Mouse (Mus musculus) adrenal gland, adult 8-10 months (tissue): ENCODE data around the gene Tmeff2. TPM values are rescaled to one million over a fixed set of nuclear protein-coding genes. Genes with fewer than 3 reads are reported as not detected.

Experiments used
- DNase-seq: peaks from one replicate; pipeline ENCODE4 v3.0.0; 2022
- total RNA-seq, 4 experiments: library from RNA; stranded (reverse); gene quantifications; 2 replicates each; pipeline ENCODE4 v1.2.4; 2022

Tmeff2 gene
- total RNA-seq, 4 experiments from 2014 or later, result 7.5 to 14.6 (median 9.0) TPM

DNA sequence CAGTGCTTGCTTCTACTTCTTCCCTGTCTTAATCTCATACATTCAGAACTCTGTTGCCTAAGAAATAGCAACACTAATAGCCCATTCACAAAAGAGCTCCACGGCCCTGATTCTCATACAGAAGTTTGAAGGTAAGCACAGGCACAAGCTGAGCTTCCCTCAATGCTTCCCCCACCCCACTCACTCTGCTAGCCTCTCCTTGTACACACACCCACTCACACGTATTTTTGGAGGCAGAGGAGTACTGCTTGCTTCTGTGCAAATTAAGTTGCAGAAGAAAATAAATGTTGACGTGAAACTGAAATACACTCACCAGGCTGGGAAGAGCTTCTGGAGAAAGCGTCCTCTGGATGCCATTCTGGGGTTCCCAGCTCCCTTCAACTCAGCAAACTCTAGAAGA lies 80.1 kb downstream of the Tmeff2 start:
- DNase-seq, result no peak

DNA sequence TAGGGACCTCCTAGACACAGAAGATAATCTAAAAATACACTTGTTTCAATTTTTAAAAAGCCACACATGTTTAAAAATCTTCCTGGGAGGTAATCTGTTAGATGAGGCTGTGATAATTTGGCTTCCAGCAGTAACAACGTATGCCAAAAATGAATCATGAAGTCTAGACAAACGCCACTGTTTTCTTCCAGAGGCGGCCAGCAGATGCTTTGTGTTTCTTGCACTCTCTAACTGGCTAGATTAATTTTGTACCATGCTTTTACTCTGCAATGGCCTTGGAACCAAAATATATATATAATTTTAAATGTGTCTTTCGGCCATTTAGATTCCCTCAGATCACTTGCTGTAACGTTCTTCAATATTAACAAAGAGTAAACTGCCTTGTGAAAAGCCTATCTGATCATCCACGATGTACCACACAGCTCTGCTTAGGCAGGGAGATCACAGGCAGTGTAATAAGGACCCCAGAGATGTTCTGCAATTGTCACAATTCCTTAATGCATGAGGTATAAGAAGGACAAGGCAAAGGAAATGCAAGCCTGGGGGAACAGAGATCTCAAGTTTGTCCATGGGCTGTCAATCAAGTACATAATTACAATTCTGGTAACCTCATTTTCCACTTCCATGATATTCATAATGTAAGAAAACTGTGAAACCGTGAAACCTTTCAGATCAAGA lies 80.8 kb downstream of the Tmeff2 start:
- DNase-seq, result no peak

DNA sequence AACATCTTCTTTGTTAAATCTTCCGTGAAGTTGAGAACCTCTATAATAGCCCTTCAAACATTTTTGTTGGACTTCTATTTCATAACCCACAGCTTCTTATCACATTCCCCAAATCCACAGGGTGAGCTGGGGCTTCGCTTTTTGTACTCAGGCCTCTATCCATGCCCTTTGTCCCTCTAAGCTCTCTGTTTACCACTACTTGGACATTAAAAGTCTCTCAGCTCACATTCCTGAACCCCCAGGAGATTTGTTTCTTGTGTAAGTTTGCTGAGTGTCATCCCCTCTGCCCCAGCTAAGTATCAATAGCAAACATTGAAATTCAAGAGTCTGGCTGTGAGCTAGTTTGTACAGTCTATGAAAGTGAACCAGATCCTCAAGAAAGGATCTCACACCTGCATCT lies 90.2 kb downstream of the Tmeff2 start:
- DNase-seq, result no peak

DNA sequence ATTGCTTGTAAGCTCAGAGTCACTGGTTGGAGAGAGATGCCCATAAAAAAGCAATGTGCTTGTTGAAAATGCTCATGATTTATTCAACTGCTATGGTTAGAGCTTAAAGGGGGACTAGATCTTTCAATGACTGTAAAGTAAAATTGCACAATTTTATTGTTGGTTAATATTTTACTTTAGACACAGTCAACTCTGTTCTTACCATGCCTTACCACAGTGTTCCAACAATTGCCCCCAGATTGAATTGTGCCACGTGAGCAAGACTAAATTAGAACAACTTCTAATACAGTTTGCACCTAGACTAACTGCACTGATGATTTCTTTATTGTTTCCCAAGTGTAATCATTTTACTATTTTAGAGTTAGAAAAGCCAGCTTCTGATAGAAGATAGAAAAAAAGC lies 94.1 kb downstream of the Tmeff2 start:
- no peak for DNase-seq

DNA sequence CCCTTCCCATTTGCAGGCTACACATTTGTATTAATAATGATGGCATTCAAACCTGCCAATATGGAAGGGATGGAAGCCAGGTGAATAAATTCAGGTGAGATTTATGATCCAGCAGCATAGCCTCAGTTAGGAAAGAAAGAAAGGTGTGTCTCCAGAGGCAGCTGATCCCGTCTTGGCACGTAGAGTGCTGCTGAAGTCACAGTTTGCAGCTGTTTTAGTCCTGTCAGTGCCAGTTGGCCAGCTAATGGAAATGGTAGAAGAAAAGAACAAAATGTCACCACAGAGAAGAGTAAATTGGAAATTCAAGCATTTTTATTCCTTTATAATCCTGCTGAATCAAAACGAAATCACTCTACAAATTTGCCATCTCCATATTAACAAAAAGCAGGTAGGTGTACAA lies 99.3 kb downstream of the Tmeff2 start:
- DNase-seq, result no peak

DNA sequence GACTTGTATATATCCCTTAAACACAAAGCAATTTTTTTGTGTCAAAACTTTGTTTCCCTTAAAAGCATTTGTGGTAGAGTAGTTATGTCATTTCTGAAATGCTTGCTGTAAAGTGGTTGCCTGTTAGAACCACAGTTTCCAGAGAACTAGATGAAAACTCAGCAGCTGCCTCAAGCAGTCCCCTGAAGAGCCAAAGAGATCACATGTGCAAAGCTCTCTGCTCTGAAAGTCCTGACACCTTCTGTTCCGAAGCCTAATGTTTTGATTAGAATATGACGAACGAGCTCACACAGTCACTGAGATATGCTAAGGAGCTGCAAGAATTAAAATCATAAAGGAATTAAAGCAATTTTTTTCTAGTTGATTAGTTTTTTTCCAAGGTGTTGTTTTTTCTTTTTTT lies 107.9 kb downstream of the Tmeff2 start:
- DNase-seq, result no peak

DNA sequence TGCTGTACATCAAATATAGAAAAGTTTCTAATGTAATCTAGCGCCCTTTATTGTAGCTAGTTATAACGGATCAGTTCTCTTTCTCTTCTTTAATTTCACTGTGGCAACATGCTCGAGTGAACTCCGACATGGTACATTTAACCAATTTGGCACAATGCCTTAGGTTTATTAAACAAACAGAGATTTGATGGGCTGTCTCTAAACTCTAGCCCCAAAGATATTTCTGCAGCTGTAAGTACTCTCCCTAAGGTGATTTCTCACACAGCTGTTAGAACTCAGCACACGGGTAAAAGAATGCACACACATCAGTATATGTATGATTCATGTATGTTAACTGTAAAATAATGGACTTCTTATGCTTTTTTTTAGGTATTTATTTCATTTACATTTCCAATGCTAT lies 139.8 kb downstream of the Tmeff2 start:
- DNase-seq, result no peak

DNA sequence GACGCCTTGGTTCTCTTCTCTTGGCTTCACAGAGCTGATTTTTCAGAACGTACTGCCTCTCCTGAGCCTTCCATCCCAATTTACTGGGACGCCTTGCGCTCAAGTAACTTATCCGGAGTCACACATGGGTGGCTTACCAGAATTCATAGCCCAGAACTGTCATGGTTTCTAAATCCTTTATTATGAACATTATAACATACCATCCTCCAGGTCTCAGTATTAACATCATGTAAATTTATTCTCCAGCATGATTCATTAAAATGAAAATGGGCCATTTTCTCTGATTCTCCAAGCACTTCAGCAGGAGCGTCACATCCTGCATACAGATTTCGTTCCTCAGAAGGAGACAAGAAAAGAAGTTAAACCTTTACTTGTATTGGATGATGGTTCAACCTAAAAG lies 144.4 kb downstream of the Tmeff2 start:
- no peak for DNase-seq

DNA sequence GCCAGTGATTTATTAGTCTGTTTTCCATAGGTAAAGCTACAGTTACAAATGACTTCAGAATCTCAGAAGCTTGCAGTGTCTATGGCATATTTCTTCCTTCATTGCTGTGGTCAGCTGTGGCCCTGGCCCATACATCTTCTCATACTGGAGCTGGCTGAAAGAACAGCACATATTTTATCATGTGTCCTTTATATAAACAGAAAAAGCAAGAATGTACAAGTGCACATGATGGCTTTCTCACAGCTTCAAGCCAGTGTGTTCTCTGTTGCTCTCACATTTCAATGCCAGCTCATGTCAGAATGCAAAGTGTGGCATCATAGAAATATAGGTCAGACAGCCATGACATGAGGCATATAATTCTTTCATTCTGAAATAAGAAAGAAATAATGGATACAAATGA lies 164.1 kb downstream of the Tmeff2 start:
- DNase-seq, result no peak

DNA sequence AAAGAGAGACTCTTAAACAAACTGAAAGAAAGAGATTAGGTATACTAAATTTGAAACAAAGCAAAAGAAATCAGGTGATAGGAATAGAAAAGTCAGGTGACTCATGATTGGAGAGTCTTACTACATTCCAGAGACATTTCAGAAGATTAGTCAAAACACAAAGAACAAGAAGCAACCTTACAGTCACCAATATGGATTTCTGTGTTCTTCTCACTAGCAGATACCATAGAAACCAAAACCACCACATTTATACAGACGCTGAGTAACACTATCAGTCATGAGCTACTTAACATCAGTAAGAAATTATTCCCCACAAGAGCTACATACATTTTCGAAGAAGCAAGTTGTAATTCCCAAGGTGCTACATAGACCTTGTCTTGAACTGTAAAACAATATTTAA lies 165.2 kb downstream of the Tmeff2 start:
- DNase-seq, result no peak

DNA sequence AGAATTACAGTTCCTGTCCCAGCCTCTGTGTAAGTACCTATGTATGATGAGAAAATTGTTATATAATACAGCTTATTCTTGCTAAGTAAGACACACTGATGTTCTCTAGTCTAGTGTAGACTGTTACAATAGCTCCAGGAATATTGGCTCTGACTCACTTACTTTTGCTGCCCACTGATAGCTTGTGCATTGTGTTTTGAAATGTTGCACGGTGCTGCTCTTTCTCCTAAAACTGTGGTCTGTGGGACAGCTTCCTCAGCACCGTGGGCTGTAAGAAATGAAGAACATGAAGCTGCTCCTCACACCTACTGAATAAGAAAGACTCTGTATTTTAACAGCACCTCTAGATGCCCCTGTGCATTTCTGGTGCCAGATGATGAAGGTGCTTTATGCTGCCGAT lies 168.4 kb downstream of the Tmeff2 start:
- DNase-seq, result no peak

DNA sequence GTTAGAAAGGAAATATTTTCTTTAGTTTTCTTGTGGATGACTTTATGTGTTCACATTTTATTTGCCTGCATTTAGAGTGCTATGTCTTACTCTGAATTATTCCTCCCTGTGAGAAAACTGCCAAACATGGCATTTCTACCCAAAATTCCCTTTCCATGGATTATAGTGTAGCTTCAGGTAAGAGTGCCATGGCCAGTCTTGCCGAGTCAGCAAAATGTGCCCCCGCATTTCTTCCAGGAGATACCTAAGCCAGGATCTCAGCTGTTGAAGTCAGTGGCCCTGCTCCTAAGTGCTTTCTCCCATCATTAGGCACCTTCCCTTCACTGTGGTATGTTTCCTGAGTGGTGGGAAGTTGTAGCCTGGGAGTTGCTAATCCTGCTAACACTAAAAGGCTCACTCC lies 168.8 kb downstream of the Tmeff2 start:
- no peak for DNase-seq

DNA sequence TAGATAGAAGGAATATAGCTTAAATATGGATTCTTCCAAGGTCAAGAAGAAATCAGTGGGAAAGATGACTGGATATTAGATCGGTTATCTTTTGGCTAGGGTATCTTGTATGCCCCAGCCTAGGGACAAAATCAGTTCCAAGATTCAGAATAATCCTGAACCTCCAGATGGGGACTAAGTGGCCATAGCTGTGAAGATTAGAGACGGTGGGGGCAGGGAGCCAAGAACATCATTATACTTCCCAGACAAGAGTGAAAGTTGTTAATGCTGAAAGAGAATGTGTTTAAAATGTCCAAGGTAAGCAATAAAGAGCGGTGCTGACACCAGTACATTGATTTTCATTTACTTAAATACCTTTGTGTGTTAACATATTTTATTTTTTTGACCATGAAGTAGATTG lies 173.6 kb downstream of the Tmeff2 start:
- DNase-seq, result no peak

DNA sequence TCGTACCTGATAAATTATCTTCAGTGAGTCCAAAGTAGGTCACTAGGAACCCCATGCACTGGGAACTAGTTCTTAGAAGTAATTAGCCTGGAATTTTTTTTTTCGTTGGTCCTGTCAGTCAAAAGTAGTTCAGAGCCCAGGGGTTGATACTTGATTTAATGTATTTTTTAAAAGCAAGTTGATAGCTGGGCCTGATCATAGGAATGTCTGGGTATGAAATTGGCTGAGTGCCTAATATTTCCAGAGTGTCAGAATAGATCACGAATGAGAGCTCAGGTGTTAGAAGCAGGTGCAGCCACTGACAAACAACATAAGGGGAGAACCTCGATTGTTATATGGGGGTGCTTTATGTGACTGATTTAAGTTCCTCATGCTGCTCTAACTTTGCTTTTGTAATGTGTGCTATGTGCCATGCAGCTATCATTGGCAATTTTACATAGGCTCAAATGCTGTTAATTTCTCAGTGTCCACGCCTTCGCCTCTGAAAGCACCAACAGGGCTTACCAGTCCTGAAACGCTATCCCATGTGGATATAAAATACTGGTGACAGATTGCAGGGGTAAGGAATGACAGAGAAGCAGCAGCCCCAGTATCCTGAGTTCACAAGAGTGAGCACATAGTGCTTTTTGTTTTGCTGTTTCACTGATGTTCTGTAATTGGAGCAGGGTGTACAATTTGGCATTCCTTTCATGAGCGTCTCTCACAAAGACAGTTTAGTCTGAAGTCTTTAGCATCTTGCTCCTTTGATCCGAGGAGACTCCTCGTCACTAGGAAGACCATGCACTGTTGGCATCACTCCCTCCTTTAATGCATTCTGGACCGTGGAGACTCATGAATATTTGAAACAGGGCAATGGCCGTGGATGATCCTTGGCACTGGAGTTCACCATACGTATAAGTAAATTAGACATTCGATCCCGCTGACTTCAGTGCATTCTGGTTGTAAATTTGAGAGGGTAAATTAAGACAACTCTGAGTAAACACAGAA lies 175.6 kb downstream of the Tmeff2 start:
- DNase-seq, result no peak

DNA sequence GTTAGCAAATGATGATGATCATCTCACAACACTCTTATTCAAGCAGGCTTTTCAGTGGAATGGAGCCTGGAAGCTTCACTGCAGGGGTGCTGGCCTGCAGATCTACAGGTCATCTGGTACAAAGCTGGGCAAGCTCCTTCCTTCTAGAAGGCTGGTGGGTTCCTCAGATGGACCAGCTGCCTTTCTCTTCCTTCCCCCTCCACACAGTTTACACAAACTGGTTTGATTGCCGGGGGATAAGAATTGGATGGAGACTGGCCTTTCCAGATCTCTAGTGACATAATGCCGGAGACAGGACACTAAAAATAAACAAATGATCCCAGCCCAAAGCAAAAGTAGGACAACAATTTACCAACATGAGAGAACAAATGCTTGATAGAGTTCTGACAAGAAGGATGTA lies 188.5 kb downstream of the Tmeff2 start:
- no peak for DNase-seq

DNA sequence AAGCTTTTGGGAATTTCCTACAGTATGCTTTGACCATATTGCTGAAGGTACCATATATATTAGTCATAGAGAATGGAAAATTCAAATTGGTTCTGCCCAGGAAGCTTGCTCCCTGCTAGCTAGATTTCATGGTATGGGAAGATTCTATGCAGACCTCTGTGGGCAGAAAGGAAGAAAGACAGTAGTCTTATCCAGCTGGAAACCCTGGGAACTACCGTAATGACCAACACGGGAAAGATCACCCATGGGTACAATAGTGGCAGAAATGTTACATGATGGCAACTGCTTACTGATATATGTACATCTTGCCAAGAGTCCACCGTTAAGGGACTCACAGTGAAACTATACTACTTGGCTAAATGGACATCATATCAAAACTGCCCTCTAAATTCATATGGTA lies 189.4 kb downstream of the Tmeff2 start:
- DNase-seq, result no peak

DNA sequence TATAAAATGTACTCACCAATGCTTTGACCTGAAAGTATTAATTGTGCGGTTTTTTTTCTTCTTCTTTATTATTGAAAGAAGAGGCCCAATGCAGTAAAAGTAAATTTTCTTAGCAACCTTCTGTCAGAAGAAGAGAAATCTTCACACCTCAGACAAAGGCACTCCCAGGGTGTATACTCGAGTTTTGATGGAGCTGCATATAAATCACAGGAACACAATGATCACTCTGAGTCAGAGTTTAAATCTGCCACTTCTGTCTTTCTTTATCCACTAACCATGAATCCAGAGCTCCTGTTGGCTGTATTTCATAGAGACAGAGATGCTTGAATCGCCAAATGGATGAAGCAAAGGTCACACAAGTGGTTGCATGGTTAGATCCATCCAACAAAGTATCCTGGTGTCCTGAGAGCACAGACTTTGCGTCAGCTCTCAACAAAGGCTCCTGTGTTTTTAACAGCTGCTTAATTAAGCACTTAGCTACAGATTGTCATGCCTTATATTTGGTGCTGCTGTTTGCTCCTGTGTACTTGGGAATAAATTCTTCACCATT lies 189.8 kb downstream of the Tmeff2 start:
- no peak for DNase-seq

DNA sequence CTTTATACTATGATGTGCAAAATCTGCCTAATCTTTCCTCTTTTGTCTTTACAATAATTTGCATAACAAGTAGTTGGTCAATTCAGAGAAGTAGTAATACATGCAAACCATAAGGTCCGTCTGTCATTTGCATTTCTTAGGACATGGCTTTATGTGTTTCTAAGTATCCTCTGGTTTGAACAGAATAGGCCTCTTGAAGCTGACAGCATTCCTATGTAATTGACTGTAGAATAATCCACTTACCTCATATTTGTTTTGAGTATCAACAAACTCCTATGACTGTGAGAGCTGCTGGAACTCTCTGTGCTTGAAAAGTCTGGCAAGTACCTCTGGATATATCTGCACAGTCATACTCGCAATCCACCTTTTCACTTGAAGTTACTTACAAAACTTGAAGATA lies 194.3 kb downstream of the Tmeff2 start:
- DNase-seq, result no peak

DNA sequence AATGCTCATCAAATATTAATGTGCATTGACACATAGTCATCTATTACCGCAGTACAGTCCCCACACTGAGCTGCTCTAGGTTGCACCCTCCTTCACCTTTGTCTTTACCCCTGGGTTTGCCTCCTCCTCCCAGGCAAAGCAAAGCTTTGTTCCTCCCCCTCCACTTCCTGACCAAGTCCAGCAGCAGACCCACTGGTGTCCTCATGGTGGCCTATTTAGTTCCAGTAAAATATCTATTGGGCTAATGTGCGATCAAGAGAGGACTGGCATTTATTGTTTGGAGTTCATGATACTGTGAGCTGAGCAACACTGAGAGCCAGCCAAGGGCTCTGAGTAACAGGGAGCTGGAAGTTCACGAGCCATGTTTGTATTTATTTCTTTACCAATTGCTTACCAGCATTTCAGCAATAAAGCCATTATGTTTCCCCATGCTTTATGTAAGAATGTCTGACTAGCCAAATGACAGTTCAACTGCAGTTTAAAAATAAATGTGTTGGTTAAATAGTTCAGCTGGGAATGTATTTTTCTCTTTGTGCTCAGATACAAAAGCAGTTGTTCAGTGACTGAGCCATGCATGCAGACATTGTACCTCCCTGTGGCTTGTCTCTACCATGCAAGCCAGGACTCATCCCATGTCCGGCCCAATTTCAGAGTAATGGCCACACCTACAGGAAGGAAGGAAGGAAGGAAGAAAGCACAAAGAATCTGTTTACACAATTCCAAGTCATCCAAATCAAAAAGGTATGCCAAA lies 196.6 kb downstream of the Tmeff2 start:
- DNase-seq, result no peak

DNA sequence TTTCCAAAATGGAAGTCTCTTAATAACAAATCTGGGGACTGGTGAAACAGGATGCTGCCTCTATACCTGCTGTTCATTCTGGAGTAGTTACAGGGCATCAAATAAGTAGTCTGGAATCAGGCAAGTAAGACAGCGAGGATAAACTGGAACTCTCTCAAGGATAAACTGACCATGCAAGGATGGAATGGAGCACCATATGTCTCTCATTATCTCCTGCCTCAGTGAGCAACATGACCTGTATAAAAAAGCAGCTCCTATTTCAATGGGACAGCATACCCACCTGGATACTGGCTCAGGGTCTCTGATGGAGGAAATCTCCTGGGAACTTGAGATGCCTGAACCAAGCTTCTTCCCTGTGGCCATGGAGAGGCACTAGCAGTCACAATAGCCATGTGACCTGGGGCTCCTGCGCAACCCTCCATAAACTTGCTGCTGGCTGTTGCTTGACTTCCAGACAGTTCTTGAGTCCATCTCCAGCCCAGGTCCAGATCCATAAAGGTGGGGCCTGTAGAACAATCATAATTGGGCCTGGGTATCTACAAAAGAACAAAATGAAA lies 200.7 kb downstream of the Tmeff2 start:
- no peak for DNase-seq

DNA sequence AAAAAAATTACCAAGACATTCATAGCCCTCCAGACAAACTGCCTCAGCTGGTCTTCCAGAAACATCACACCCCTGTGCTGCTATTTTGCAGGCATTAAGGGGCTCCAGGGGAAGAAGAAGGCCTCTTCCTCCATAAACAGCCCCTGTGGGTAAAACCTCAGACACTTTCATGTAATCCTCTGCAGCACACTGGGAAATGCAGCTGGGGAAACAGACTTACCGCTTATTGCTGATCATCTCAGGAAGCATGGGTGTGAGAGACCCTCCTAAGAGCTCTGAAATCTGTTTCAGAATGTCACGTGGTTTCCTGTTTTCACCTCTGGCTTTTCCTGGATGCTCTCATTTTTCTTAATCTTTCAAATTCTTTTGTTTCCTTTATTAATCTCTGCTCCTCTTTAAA lies 204.3 kb downstream of the Tmeff2 start:
- DNase-seq, result no peak

DNA sequence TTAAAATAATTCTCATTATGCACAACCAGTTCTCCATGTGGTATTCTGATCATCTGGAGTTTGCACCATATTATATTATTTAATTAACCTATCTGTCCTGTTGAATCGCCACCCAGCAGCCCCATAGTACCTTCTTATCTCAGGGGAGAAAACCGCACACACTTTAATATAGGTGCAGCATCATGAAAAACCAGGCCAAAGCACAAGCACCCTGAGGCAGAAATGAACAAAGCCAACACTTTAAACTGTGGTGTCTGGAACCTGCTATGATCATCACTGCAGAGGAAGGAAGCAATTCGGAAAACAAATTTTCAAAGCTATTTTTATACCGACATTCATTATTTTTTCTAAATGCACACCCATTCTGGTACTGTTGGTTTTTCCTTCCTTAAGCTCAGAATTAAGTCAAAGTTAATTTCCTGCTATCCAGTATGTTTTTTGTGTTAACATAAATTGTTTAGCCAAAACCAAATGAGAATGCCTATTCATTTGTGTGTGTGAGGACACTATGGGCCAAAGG lies 206.0 kb downstream of the Tmeff2 start:
- no peak for DNase-seq
